8 mouse cellular contexts compared by ENCODE assay signal in genomic region chr10:122886055-122886915, GRCm38 (mm10).
DNase-seq lines count a peak whose midpoint lies in the region; ATAC-seq lines count a peak whose summit lies in the region.

No protein-coding gene starts in this region.

- 5% methylated on average over 26 of the region's 26 CpGs for WGBS in embryonic facial prominence, embryonic 10.5 days
- WGBS in midbrain, embryonic 10.5 days, result 6% methylated on average over 26 of the region's 26 CpGs
- WGBS in stomach, embryonic 15.5 days, result 11% methylated on average over 26 of the region's 26 CpGs

- peak; percentile 9 for DNase-seq in ES-CJ7 (ENCODE audit: low read depth, low spot score)
- DNase-seq in adrenal gland, postnatal 10 days, result peak; percentile 41
- peak; percentile 81 for DNase-seq in embryonic facial prominence, embryonic 10.5 days (ENCODE audit: low spot score)
- peak; percentile 55 to 67 for DNase-seq in heart, adult 9 months (ENCODE audit: low spot score in 2 of 2)
- DNase-seq in kidney, postnatal 10 days, result peak; percentile 67
- DNase-seq in midbrain, embryonic 10.5 days (ENCODE audit: low spot score), result peak; percentile 75
- DNase-seq in T-cell, adult 2 months (ENCODE audit: low spot score), result no peak

- peak overlapping the region; percentile 93 for H3K27ac ChIP-seq in embryonic facial prominence, embryonic 10.5 days (replicated peaks)
- H3K27ac ChIP-seq in midbrain, embryonic 10.5 days (replicated peaks), result peak overlapping the region; percentile 91
- peak overlapping the region; percentile 89 for H3K27ac ChIP-seq in stomach, embryonic 15.5 days

- peak overlapping the region; percentile 45 for H3K4me3 ChIP-seq in embryonic facial prominence, embryonic 10.5 days
- H3K4me3 ChIP-seq in midbrain, embryonic 10.5 days, result peak overlapping the region; percentile 42
- no peak overlapping the region; the same call in 1 of the 2 replicates for H3K4me3 ChIP-seq in stomach, embryonic 15.5 days (replicated peaks)

- 0 out of 2 replicates have a peak, but pooled peaks have one; percentile 11 for ATAC-seq in stomach, embryonic 15.5 days (ENCODE audit: insufficient read depth, low FRiP score, low read depth)

- peaks cover 76% of the 10 kb centered on the region for H3K4me1 ChIP-seq in embryonic facial prominence, embryonic 10.5 days
- peaks cover 55% of the 10 kb centered on the region for H3K4me1 ChIP-seq in midbrain, embryonic 10.5 days
- peaks cover 47% of the 10 kb centered on the region for H3K4me1 ChIP-seq in stomach, embryonic 15.5 days

- H3K27me3 ChIP-seq in embryonic facial prominence, embryonic 10.5 days (replicated peaks; ENCODE audit: low read depth, poor library complexity, severe bottlenecking), result no peaks in the 10 kb centered on the region
- no peaks in the 10 kb centered on the region for H3K27me3 ChIP-seq in midbrain, embryonic 10.5 days (ENCODE audit: low read depth, poor library complexity, severe bottlenecking)
- no peaks in the 10 kb centered on the region for H3K27me3 ChIP-seq in stomach, embryonic 15.5 days (replicated peaks)

- H3K36me3 ChIP-seq in embryonic facial prominence, embryonic 10.5 days (replicated peaks), result no peaks in the 10 kb centered on the region
- no peaks in the 10 kb centered on the region for H3K36me3 ChIP-seq in midbrain, embryonic 10.5 days
- H3K36me3 ChIP-seq in stomach, embryonic 15.5 days, result no peaks in the 10 kb centered on the region

- no peaks in the 10 kb centered on the region for H3K9me3 ChIP-seq in embryonic facial prominence, embryonic 10.5 days
- H3K9me3 ChIP-seq in midbrain, embryonic 10.5 days (replicated peaks), result no peaks in the 10 kb centered on the region
- no peaks in the 10 kb centered on the region for H3K9me3 ChIP-seq in stomach, embryonic 15.5 days

- H3K9ac ChIP-seq in stomach, embryonic 15.5 days, result no peak overlapping the region

- H3K4me2 ChIP-seq in stomach, embryonic 15.5 days, result peak overlapping the region; percentile 33
